Comparison of ENCODE assay signal across 22 mouse cellular contexts in the genomic region with DNA sequence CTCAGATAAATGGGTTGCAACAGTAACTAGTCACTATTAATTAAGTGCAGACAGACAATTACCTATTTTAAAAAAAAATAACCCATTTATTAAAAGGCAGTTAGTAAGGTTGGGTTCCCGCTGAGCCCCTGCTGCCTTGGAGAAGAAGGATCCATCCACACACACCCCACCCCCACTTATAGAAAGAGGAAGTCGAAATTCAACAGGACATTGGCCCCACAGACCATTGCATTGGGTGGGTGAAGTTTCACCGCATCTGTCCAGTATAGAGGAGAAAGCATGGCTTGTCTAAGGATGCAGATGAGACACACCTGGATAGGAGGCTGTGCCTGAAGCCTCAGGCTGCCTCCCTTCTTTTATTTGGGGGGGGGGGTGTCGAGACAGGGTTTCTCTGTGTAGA. TPM values are rescaled to one million over a fixed set of nuclear protein-coding genes. Genes with fewer than 3 reads are reported as not detected.
DNase-seq lines count a peak whose midpoint lies in the region; ATAC-seq and TF ChIP-seq lines count a peak whose summit lies in the region.
"Had no signal": no experiment of that assay in that cellular context is flagged by ENCODE, and none has a peak within 500 bp of the region (broad histone marks: within the 10 kb centered on the region; RNA-seq: fewer than 3 reads in every experiment).

No protein-coding gene starts in this region.

- H3K27me3 ChIP-seq in lung, embryonic 14.5 days (ENCODE audit: insufficient read depth, low read length): no peaks in the 10 kb centered on the region
- H3K27me3 ChIP-seq in lung, postnatal 0 days (replicated peaks; ENCODE audit: insufficient read depth, low read length): no peaks in the 10 kb centered on the region
- H3K27me3 ChIP-seq in E14TG2a.4 (ENCODE audit: insufficient read depth, low read length): no peaks in the 10 kb centered on the region
- H3K27me3 ChIP-seq in midbrain, embryonic 10.5 days (ENCODE audit: low read depth, poor library complexity, severe bottlenecking): no peaks in the 10 kb centered on the region
- H3K27me3 ChIP-seq: heart, embryonic 15.5 days; midbrain, embryonic 13.5 days had no signal

- no peak for TF ChIP-seq EP300 in lung, postnatal 0 days (IDR thresholded peaks at IDR 0.05)

- WGBS in lung, embryonic 14.5 days: 57% methylated on average over 4 of the region's 4 CpGs
- 44% methylated on average over 4 of the region's 4 CpGs for WGBS in lung, postnatal 0 days
- 78% methylated on average over 4 of the region's 4 CpGs for WGBS in midbrain, embryonic 10.5 days

- H3K4me2 ChIP-seq in lung, embryonic 14.5 days: no peak overlapping the region
- H3K4me2 ChIP-seq in lung, postnatal 0 days (replicated peaks; ENCODE audit: low read depth, low read length): no peak overlapping the region
- H3K4me2 ChIP-seq: heart, embryonic 15.5 days; midbrain, embryonic 13.5 days had no signal

- no peak for TF ChIP-seq CTCF in lung, embryonic 14.5 days (IDR thresholded peaks at IDR 0.05; ENCODE audit: low read depth)
- TF ChIP-seq CTCF in lung, postnatal 0 days (IDR thresholded peaks at IDR 0.05): no peak
- no peak for TF ChIP-seq CTCF in E14TG2a.4 (conservative IDR thresholded peaks at IDR 0.05; ENCODE audit: low read length)

- H3K9me3 ChIP-seq in lung, embryonic 14.5 days (ENCODE audit: low read depth, low read length): no peaks in the 10 kb centered on the region
- no peaks in the 10 kb centered on the region for H3K9me3 ChIP-seq in lung, postnatal 0 days (ENCODE audit: low read length)
- no peaks in the 10 kb centered on the region for H3K9me3 ChIP-seq in E14TG2a.4 (ENCODE audit: low read length)
- no peaks in the 10 kb centered on the region for H3K9me3 ChIP-seq in midbrain, embryonic 10.5 days (replicated peaks)
- H3K9me3 ChIP-seq: heart, embryonic 10.5 days; heart, embryonic 15.5 days; midbrain, embryonic 13.5 days had no signal

- ATAC-seq in lung, embryonic 14.5 days (ENCODE audit: insufficient read depth): peak; percentile 30; the same call in 1 of the 2 replicates
- ATAC-seq in lung, postnatal 0 days: no peak
- peak; percentile 70 for ATAC-seq in granulocyte monocyte progenitor cell, adult 5-6 weeks (replicated peaks; ENCODE audit: poor library complexity, severe bottlenecking)
- ATAC-seq: intestine, embryonic 16.5 days; midbrain, embryonic 13.5 days had no signal

- no peak overlapping the region for H3K9ac ChIP-seq in lung, embryonic 14.5 days
- no peak overlapping the region for H3K9ac ChIP-seq in lung, postnatal 0 days (replicated peaks; ENCODE audit: low read depth)
- H3K9ac ChIP-seq: forebrain, postnatal 0 days; heart, embryonic 15.5 days; liver, embryonic 14.5 days; midbrain, embryonic 13.5 days had no signal

- DNase-seq in lung, embryonic 14.5 days: no peak
- DNase-seq in lung, postnatal 0 days (ENCODE audit: low spot score): no peak
- DNase-seq in R1 (ENCODE audit: low read depth, low spot score): peak; percentile 54
- DNase-seq in urinary bladder, postnatal 4 days (ENCODE audit: low spot score in 2 of 2): no peak
- no peak for DNase-seq in left cerebral cortex, adult 11 months (ENCODE audit: low spot score)
- no peak for DNase-seq in midbrain, embryonic 10.5 days (ENCODE audit: low spot score)
- DNase-seq: adrenal gland, postnatal 10 days; cerebellum, adult 8-10 months; layer of hippocampus, postnatal 36 days; liver; lung, adult 2 months; right cerebral cortex, adult 18-20 months; thymus, postnatal 4 days had no signal

- H3K27ac ChIP-seq in lung, embryonic 14.5 days (ENCODE audit: low read depth): no peak overlapping the region
- no peak overlapping the region for H3K27ac ChIP-seq in lung, postnatal 0 days (ENCODE audit: low read length)
- no peak overlapping the region for H3K27ac ChIP-seq in midbrain, embryonic 10.5 days (replicated peaks)
- H3K27ac ChIP-seq: liver, embryonic 14.5 days had no signal

- no peak overlapping the region for H3K4me3 ChIP-seq in lung, embryonic 14.5 days (ENCODE audit: low read depth, low read length)
- no peak overlapping the region for H3K4me3 ChIP-seq in lung, postnatal 0 days (ENCODE audit: low read depth, low read length)
- H3K4me3 ChIP-seq in E14TG2a.4 (replicated peaks; ENCODE audit: low read length): peak overlapping the region; percentile 62
- no peak overlapping the region for H3K4me3 ChIP-seq in midbrain, embryonic 10.5 days
- H3K4me3 ChIP-seq: erythroblast, embryonic 14.5 days; heart, embryonic 10.5 days; heart, embryonic 15.5 days; midbrain, embryonic 13.5 days had no signal

- no peaks in the 10 kb centered on the region for H3K36me3 ChIP-seq in lung, embryonic 14.5 days (ENCODE audit: insufficient read depth)
- no peaks in the 10 kb centered on the region for H3K36me3 ChIP-seq in lung, postnatal 0 days (ENCODE audit: insufficient read depth, low read length)
- peaks cover 8% of the 10 kb centered on the region for H3K36me3 ChIP-seq in E14TG2a.4 (ENCODE audit: insufficient read depth, low read length)
- no peaks in the 10 kb centered on the region for H3K36me3 ChIP-seq in midbrain, embryonic 10.5 days
- H3K36me3 ChIP-seq: heart, embryonic 10.5 days; heart, embryonic 15.5 days; midbrain, embryonic 13.5 days had no signal

- H3K4me1 ChIP-seq in lung, embryonic 14.5 days (ENCODE audit: insufficient read depth): peaks cover 4% of the 10 kb centered on the region
- H3K4me1 ChIP-seq in lung, postnatal 0 days (ENCODE audit: insufficient read depth, low read depth, low read length): no peaks in the 10 kb centered on the region; the same call in 1 of the 2 replicates
- peaks cover 86% of the 10 kb centered on the region for H3K4me1 ChIP-seq in E14TG2a.4 (replicated peaks; ENCODE audit: low read depth, low read length)
- peaks cover 28% of the 10 kb centered on the region for H3K4me1 ChIP-seq in midbrain, embryonic 10.5 days

RNA-seq across cellular contexts. Expression of gene Sik1, which starts 50.0 kb away (rescaled TPM):
- 25.0 and 26.2 TPM in 2 replicates for polyA plus RNA-seq in lung, embryonic 14.5 days (2014; fragmentation: Nextera tagmentation; extraction: Ambion mirVana)
- 29.5 and 35.9 TPM in 2 replicates for polyA plus RNA-seq in lung, postnatal 0 days (2015; fragmentation: Nextera tagmentation; extraction: Ambion mirVana)
- 9.1 and 12.1 TPM in 2 replicates for total RNA-seq in granulocyte monocyte progenitor cell, adult 5-6 weeks (2014; fragmentation: Nextera tagmentation)
- total RNA-seq in granulocyte monocyte progenitor cell, adult 5-6 weeks (2017): 9.2 and 10.8 TPM in 2 replicates
- 9.2 TPM in 2 replicates for polyA plus RNA-seq in midbrain, embryonic 10.5 days (2016; fragmentation: Nextera tagmentation; extraction: Ambion mirVana)
